Mouse (Mus musculus): Measurements from ENCODE around the gene Fer. TPM values are rescaled to one million over a fixed set of nuclear protein-coding genes. Genes with fewer than 3 reads are reported as not detected.

Fer gene
- polyA plus RNA-seq, 1 experiment from 2014 or later: 23.1 TPM

- H3K36me3 ChIP-seq: no peaks in the 10 kb centered on the region
- no peak overlapping the region for H3K4me3 ChIP-seq
- H3K4me1 ChIP-seq (replicated peaks): no peaks in the 10 kb centered on the region
- H3K27ac ChIP-seq: no peak overlapping the region
- H3K27me3 ChIP-seq (ENCODE audit: insufficient read depth, poor library complexity, severe bottlenecking): no peaks in the 10 kb centered on the region
- no peak for DNase-seq (ENCODE audit: low spot score)
- no peaks in the 10 kb centered on the region for H3K9me3 ChIP-seq
- WGBS: 93% methylated on average over 7 of the region's 7 CpGs
These were observed 214.5 kb downstream of the Fer start for GRCm38 (mm10) chr17:64077392-64077791.

- WGBS: 90% methylated on average over 5 of the region's 5 CpGs
- Histone ChIP-seq H3K4me3 (no peak overlapping the region), H3K27ac (no peak overlapping the region), H3K9me3 (no peaks in the 10 kb centered on the region), H3K36me3 (no peaks in the 10 kb centered on the region), H3K27me3 (ENCODE audit: insufficient read depth, poor library complexity, severe bottlenecking) (no peaks in the 10 kb centered on the region), H3K4me1 (replicated peaks) (no peaks in the 10 kb centered on the region)
- no peak for DNase-seq (ENCODE audit: low spot score)
These were observed 221.9 kb downstream of the Fer start for GRCm38 (mm10) chr17:64084751-64085150.

DNA sequence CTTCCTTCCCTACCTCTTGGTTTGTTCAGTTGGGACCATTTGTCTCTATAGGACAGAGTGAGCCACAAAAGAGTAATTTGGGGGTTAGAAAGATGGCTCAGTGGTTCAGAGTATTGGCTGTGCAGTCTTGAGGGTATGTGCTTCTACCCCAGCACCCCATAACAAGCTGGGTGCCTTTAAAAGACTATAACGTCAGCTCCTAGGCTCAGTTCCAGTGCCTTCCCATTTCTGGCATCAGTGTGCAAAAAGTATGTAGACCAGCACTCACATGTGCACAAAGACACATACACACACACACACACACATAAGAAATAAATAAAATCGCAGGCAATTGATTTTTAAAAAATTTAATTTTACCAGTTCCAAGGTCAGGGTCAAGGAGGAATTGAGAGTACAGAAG, 222.6 kb downstream of the Fer start:
- H3K9me3 ChIP-seq: no peaks in the 10 kb centered on the region

DNA sequence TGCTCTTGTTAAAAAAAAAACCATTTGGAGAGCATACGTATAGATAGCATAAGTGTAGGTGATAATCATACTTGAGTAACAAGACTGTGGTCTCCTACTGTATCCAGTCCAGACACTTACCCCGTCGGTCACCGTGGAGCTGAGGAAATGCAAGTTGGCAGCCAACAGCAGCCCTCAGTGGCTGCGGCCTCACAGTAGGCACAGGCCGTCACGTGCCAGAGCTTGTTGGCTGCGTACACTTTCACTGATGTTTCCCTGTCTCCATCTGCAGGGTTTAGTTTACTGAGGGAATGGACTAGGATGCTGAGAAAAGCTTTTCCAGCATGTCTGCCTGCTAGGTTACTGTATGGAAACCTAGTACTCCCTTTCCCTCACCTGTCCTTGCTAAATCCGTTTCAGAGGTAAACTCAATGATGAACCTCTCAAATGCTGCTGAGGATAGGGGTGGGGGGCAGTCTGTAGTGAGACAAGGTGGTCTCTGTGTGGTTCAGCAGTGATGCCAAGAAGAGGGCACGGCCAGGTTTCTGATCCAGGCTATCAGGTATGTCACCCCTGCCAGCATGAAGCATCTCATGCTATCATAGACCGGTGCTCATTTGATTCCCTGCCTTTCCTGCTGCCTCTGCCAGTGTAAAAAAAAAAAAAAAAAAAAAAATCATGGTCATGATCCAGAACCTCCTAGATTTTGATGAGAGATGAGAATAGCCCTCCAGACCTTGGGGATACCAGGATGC, 224.2 kb downstream of the Fer start:
- Histone ChIP-seq H3K27ac (no peak overlapping the region), H3K4me3 (no peak overlapping the region), H3K4me1 (replicated peaks) (no peaks in the 10 kb centered on the region), H3K27me3 (ENCODE audit: insufficient read depth, poor library complexity, severe bottlenecking) (no peaks in the 10 kb centered on the region), H3K36me3 (no peaks in the 10 kb centered on the region), H3K9me3 (no peaks in the 10 kb centered on the region)
- WGBS: 92% methylated on average over 11 of the region's 11 CpGs
- no peak for DNase-seq (ENCODE audit: low spot score)

More for the DNA sequence above, 222.6 kb downstream of the Fer start:
- Histone ChIP-seq H3K36me3 (no peaks in the 10 kb centered on the region), H3K27me3 (ENCODE audit: insufficient read depth, poor library complexity, severe bottlenecking) (no peaks in the 10 kb centered on the region), H3K4me3 (no peak overlapping the region), H3K27ac (no peak overlapping the region), H3K4me1 (replicated peaks) (no peaks in the 10 kb centered on the region)
- WGBS: 97% methylated on average over 2 of the region's 2 CpGs
- DNase-seq (ENCODE audit: low spot score): no peak

DNA sequence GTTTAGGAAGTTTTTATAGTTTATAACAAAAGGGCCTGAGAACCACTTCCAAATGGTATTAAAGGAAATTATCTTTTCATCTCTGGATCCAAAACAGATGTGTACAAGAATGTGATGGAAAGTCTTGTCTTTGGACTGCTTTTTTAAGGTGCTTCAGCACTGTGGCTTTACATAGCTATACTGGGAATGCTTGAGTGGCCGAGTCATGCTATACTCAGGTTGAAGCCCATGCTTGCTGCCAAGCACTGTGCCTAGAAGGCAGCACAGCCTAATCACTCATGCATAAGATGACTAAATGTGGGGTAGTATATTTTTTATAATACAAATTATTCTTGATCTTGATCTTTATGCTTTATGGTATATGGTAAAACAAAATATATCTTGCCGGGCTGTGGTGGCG, 225.0 kb downstream of the Fer start:
- Histone ChIP-seq H3K4me1 (replicated peaks) (no peaks in the 10 kb centered on the region), H3K9me3 (no peaks in the 10 kb centered on the region), H3K4me3 (no peak overlapping the region), H3K27ac (no peak overlapping the region), H3K27me3 (ENCODE audit: insufficient read depth, poor library complexity, severe bottlenecking) (no peaks in the 10 kb centered on the region), H3K36me3 (no peaks in the 10 kb centered on the region)
- WGBS: 98% methylated on average over 3 of the region's 3 CpGs
- DNase-seq (ENCODE audit: low spot score): no peak

DNA sequence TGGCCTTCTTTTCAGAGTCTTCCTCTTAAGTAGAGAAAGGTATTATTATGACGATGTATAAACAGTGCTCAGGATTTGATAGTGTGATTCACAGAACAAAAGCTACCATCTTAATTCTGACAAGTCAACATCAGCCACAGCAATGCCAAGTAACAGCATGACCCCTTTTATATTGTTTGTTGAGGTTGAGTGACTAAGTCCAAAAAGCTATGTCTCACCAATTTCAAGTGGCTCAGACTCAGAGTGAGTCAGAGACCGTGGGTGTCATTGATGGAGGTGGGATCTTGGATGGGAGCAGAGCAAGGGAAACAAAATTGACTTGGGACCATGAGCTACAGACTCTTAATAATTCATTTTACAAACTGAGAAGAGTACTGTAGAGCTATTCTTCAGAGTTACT, 230.9 kb downstream of the Fer start:
- no peaks in the 10 kb centered on the region for H3K36me3 ChIP-seq
- H3K9me3 ChIP-seq: no peaks in the 10 kb centered on the region
- WGBS: 94% methylated on average over 2 of the region's 2 CpGs
- H3K4me1 ChIP-seq (replicated peaks): no peaks in the 10 kb centered on the region
- no peak overlapping the region for H3K4me3 ChIP-seq
- H3K27me3 ChIP-seq (ENCODE audit: insufficient read depth, poor library complexity, severe bottlenecking): no peaks in the 10 kb centered on the region
- DNase-seq (ENCODE audit: low spot score): no peak
- no peak overlapping the region for H3K27ac ChIP-seq

GRCm38 (mm10) chr17:64096811-64097210, 233.9 kb downstream of the Fer start:
- WGBS: 92% methylated on average over 3 of the region's 3 CpGs
- Histone ChIP-seq H3K9me3 (no peaks in the 10 kb centered on the region), H3K27me3 (ENCODE audit: insufficient read depth, poor library complexity, severe bottlenecking) (no peaks in the 10 kb centered on the region), H3K27ac (no peak overlapping the region), H3K36me3 (no peaks in the 10 kb centered on the region), H3K4me3 (no peak overlapping the region), H3K4me1 (replicated peaks) (no peaks in the 10 kb centered on the region)
- no peak for DNase-seq (ENCODE audit: low spot score)

GRCm38 (mm10) chr17:64097788-64098359, 235.0 kb downstream of the Fer start:
- H3K4me1 ChIP-seq (replicated peaks): no peaks in the 10 kb centered on the region
- H3K4me3 ChIP-seq: no peak overlapping the region
- no peak overlapping the region for H3K27ac ChIP-seq
- no peaks in the 10 kb centered on the region for H3K9me3 ChIP-seq
- DNase-seq (ENCODE audit: low spot score): no peak
- no peaks in the 10 kb centered on the region for H3K36me3 ChIP-seq
- WGBS: 74% methylated on average over 5 of the region's 5 CpGs
- no peaks in the 10 kb centered on the region for H3K27me3 ChIP-seq (ENCODE audit: insufficient read depth, poor library complexity, severe bottlenecking)

- Histone ChIP-seq H3K4me1 (replicated peaks) (no peaks in the 10 kb centered on the region), H3K4me3 (no peak overlapping the region), H3K9me3 (no peaks in the 10 kb centered on the region), H3K27ac (no peak overlapping the region), H3K36me3 (no peaks in the 10 kb centered on the region), H3K27me3 (ENCODE audit: insufficient read depth, poor library complexity, severe bottlenecking) (no peaks in the 10 kb centered on the region)
- WGBS: 87% methylated on average over 6 of the region's 6 CpGs
- no peak for DNase-seq (ENCODE audit: low spot score)
These were observed 236.7 kb downstream of the Fer start for GRCm38 (mm10) chr17:64099395-64100171.

- DNase-seq (ENCODE audit: low spot score): no peak
- Histone ChIP-seq H3K27ac (no peak overlapping the region), H3K4me1 (replicated peaks) (no peaks in the 10 kb centered on the region), H3K4me3 (no peak overlapping the region), H3K27me3 (ENCODE audit: insufficient read depth, poor library complexity, severe bottlenecking) (no peaks in the 10 kb centered on the region), H3K9me3 (no peaks in the 10 kb centered on the region), H3K36me3 (no peaks in the 10 kb centered on the region)
- 83% methylated on average over 3 of the region's 3 CpGs for WGBS
These were observed 237.3 kb downstream of the Fer start for GRCm38 (mm10) chr17:64100172-64100510.

- no peak for DNase-seq (ENCODE audit: low spot score)
- no peak overlapping the region for H3K4me3 ChIP-seq
- no peaks in the 10 kb centered on the region for H3K4me1 ChIP-seq (replicated peaks)
- no peaks in the 10 kb centered on the region for H3K36me3 ChIP-seq
- no peaks in the 10 kb centered on the region for H3K9me3 ChIP-seq
- 94% methylated on average over 5 of the region's 5 CpGs for WGBS
- H3K27me3 ChIP-seq (ENCODE audit: insufficient read depth, poor library complexity, severe bottlenecking): no peaks in the 10 kb centered on the region
- no peak overlapping the region for H3K27ac ChIP-seq
These were observed 245.9 kb downstream of the Fer start for GRCm38 (mm10) chr17:64108773-64109172.

- Histone ChIP-seq H3K4me3 (no peak overlapping the region), H3K9me3 (no peaks in the 10 kb centered on the region), H3K36me3 (no peaks in the 10 kb centered on the region), H3K4me1 (replicated peaks) (no peaks in the 10 kb centered on the region), H3K27ac (no peak overlapping the region), H3K27me3 (ENCODE audit: insufficient read depth, poor library complexity, severe bottlenecking) (no peaks in the 10 kb centered on the region)
- 88% methylated on average over 8 of the region's 8 CpGs for WGBS
- no peak for DNase-seq (ENCODE audit: low spot score)
These were observed 247.0 kb downstream of the Fer start for GRCm38 (mm10) chr17:64109871-64110270.

GRCm38 (mm10) chr17:64113625-64114024, 250.8 kb downstream of the Fer start:
- 91% methylated on average over 5 of the region's 5 CpGs for WGBS
- no peaks in the 10 kb centered on the region for H3K27me3 ChIP-seq (ENCODE audit: insufficient read depth, poor library complexity, severe bottlenecking)

More at GRCm38 (mm10) chr17:64113625-64114024, 250.8 kb downstream of the Fer start:
- H3K27ac ChIP-seq: no peak overlapping the region
- H3K36me3 ChIP-seq: no peaks in the 10 kb centered on the region
- H3K4me1 ChIP-seq (replicated peaks): no peaks in the 10 kb centered on the region
- no peak for DNase-seq (ENCODE audit: low spot score)
- H3K9me3 ChIP-seq: no peaks in the 10 kb centered on the region
- no peak overlapping the region for H3K4me3 ChIP-seq

Data from hindbrain, embryonic 10.5 days (tissue).